Comparison of ENCODE assay signal across 14 mouse cellular contexts in the genomic region with DNA sequence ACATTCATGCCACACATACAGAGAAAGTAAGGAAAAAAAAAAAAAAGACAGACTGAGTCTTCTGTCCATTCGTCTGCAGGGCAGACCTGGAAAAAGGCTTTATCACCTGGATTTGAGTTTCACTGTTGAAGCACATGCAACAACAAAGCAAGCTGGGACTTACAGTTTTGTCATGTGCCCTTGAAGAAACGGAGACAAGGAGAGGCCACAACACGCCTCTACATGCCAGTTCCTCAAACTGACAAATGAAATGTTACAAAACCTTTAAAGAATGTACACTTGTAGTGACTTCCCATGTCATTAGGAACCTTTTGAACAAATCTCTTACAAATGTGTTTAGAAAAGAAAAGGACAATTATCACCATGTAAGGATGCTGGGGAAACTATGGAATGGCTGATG.
"Had no signal": no experiment of that assay in that cellular context is flagged by ENCODE, and none has a peak within 500 bp of the region (broad histone marks: within the 10 kb centered on the region; RNA-seq: fewer than 3 reads in every experiment).

No protein-coding gene starts in this region.

- H3K9me3 ChIP-seq: kidney, embryonic 15.5 days; limb, embryonic 12.5 days; midbrain, embryonic 12.5 days had no signal

- H3K4me2 ChIP-seq: kidney, embryonic 15.5 days; limb, embryonic 12.5 days; midbrain, embryonic 12.5 days had no signal

- H3K27ac ChIP-seq: kidney, embryonic 15.5 days; left cerebral cortex, adult 2 months; limb, embryonic 12.5 days; liver, embryonic 14.5 days; midbrain, embryonic 12.5 days had no signal

- H3K27me3 ChIP-seq: kidney, embryonic 15.5 days; limb, embryonic 12.5 days had no signal

- H3K36me3 ChIP-seq: kidney, embryonic 15.5 days; limb, embryonic 12.5 days; midbrain, embryonic 12.5 days had no signal

- H3K4me3 ChIP-seq: kidney, embryonic 15.5 days; left cerebral cortex, adult 2 months; limb, embryonic 12.5 days; midbrain, embryonic 12.5 days had no signal

- H3K9ac ChIP-seq: kidney, embryonic 15.5 days; limb, embryonic 12.5 days; liver, embryonic 14.5 days; midbrain, embryonic 12.5 days had no signal

- ATAC-seq: midbrain, embryonic 16.5 days had no signal

- DNase-seq: kidney, adult 2 months; kidney, postnatal 14 days; lung, adult 18-20 months; lung, postnatal 4 days; right cerebral cortex, adult 18-20 months; right cerebral cortex, postnatal 25 days; thymus, adult 18-20 months; thymus, postnatal 25 days had no signal
